Mouse (Mus musculus) heart, embryonic 12.5 days (tissue): Measurements from ENCODE around the gene Sh2d3c. TPM values are rescaled to one million over a fixed set of nuclear protein-coding genes. Genes with fewer than 3 reads are reported as not detected.

ENCODE experiments used
- ATAC-seq: fragments of 200-750 bp; cut with Nextera tagmentation; 2 replicates; pipeline ENCODE4 v1.8.0; 2017; ENCODE audit warnings: moderate TSS enrichment, moderate library complexity; ENCODE audit not compliant: insufficient number of reproducible peaks, low FRiP score
- H3K27ac ChIP-seq: fragments of 300-500 bp; sonication (generic); 2 replicates; pipeline ENCODE4 v1.5.1; 2016; ENCODE audit warnings: mild to moderate bottlenecking, moderate library complexity; ENCODE audit not compliant: poor library complexity, severe bottlenecking
- H3K27me3 ChIP-seq: fragments of 300-500 bp; sonication (generic); replicated peaks from 2 replicates; pipeline ENCODE4 v1.6.1; 2016; ENCODE audit warnings: mild to moderate bottlenecking, moderate library complexity
- H3K36me3 ChIP-seq: fragments of 300-500 bp; sonication (generic); 2 replicates; pipeline ENCODE4 v1.6.1; 2016; ENCODE audit warnings: mild to moderate bottlenecking, moderate library complexity
- H3K4me1 ChIP-seq: fragments of 300-500 bp; sonication (generic); replicated peaks from 2 replicates; pipeline ENCODE4 v1.6.1; 2016; ENCODE audit warnings: mild to moderate bottlenecking
- H3K4me2 ChIP-seq: fragments of 300-500 bp; sonication (generic); 2 replicates; pipeline ENCODE4 v1.6.1; 2016; ENCODE audit warnings: mild to moderate bottlenecking, moderate library complexity
- H3K4me3 ChIP-seq: fragments of 300-500 bp; sonication (generic); 2 replicates; pipeline ENCODE4 v1.5.1; 2016; ENCODE audit warnings: mild to moderate bottlenecking
- H3K9ac ChIP-seq: fragments of 300-500 bp; sonication (generic); 2 replicates; pipeline ENCODE4 v1.6.1; 2016; ENCODE audit warnings: mild to moderate bottlenecking, moderate library complexity
- H3K9me3 ChIP-seq: fragments of 300-500 bp; sonication (generic); replicated peaks from 2 replicates; pipeline ENCODE4 v1.6.1; 2016; ENCODE audit warnings: mild to moderate bottlenecking, moderate library complexity
- WGBS: fragments of 180-500 bp; shearing (Covaris S2); methylation state at CpG from one replicate; pipeline ENCODE4 v1.1.7; 2016; 5-methylcytosine and 5-hydroxymethylcytosine counted together
- polyA plus RNA-seq: library from polyadenylated mRNA; unstranded; fragments of >200 nt; fragmentation: Nextera tagmentation; extraction: Ambion mirVana; gene quantifications from 2 replicates; pipeline ENCODE4 v1.2.1, GENCODE M21; 2016

The Sh2d3c gene
- polyA plus RNA-seq, 1 experiment from 2014 or later = 36.0 TPM

GRCm38 (mm10) chr2:32772626-32773279 lies 51.9 kb downstream of the Sh2d3c start:
- Histone ChIP-seq H3K9me3 (no peaks in the 10 kb centered on the region), H3K4me3 (no peak overlapping the region), H3K9ac (no peak overlapping the region), H3K4me2 (no peak overlapping the region), H3K27me3 (peaks cover 6% of the 10 kb centered on the region; the same call in 1 of the 2 replicates), H3K27ac (no peak overlapping the region), H3K4me1 (peaks cover 20% of the 10 kb centered on the region), H3K36me3 (no peaks in the 10 kb centered on the region)
- 81% methylated on average over 8 of the region's 8 CpGs for WGBS
- no peak for ATAC-seq

GRCm38 (mm10) chr2:32775359-32776074 lies 54.7 kb downstream of the Sh2d3c start, which contains the start of the genes Ttc16 and Ptrh1:
Ttc16 (minus strand) TSS chr2:32775633.
Ptrh1 (plus strand) TSS chr2:32775786.
- peak within 1 kb of the TSS; percentile 58 for H3K9ac ChIP-seq
- WGBS = under 1% methylated on average over 46 of the region's 46 CpGs
- H3K27ac ChIP-seq = no peak within 1 kb of the TSS
- H3K36me3 ChIP-seq = no peaks in the 10 kb centered on the region
- H3K9me3 ChIP-seq = no peaks in the 10 kb centered on the region
- peaks cover 6% of the 10 kb centered on the region; the same call in 1 of the 2 replicates for H3K27me3 ChIP-seq
- peak within 1 kb of the TSS; percentile 63 for H3K4me3 ChIP-seq
- ATAC-seq = peak; percentile 95
- peaks cover 20% of the 10 kb centered on the region for H3K4me1 ChIP-seq
- peak within 1 kb of the TSS; percentile 85 for H3K4me2 ChIP-seq

GRCm38 (mm10) chr2:32776192-32776591 lies 55.3 kb downstream of the Sh2d3c start:
- Histone ChIP-seq H3K27ac (no peak overlapping the region), H3K27me3 (peaks cover 6% of the 10 kb centered on the region; the same call in 1 of the 2 replicates), H3K9me3 (no peaks in the 10 kb centered on the region), H3K4me1 (peaks cover 20% of the 10 kb centered on the region), H3K4me2 (peak overlapping the region; percentile 85), H3K4me3 (peak overlapping the region; percentile 63), H3K36me3 (no peaks in the 10 kb centered on the region), H3K9ac (peak overlapping the region; percentile 58)
- no peak for ATAC-seq
- WGBS = 28% methylated on average over 22 of the region's 22 CpGs

GRCm38 (mm10) chr2:32778081-32778480 lies 57.2 kb downstream of the Sh2d3c start:
- no peak overlapping the region for H3K4me2 ChIP-seq
- H3K9ac ChIP-seq = no peak overlapping the region
- no peaks in the 10 kb centered on the region for H3K36me3 ChIP-seq
- ATAC-seq = no peak
- peaks cover 12% of the 10 kb centered on the region for H3K4me1 ChIP-seq
- H3K27ac ChIP-seq = no peak overlapping the region
- H3K4me3 ChIP-seq = no peak overlapping the region
- H3K27me3 ChIP-seq = peaks cover 6% of the 10 kb centered on the region; the same call in 1 of the 2 replicates
- 90% methylated on average over 6 of the region's 6 CpGs for WGBS
- H3K9me3 ChIP-seq = no peaks in the 10 kb centered on the region

- Histone ChIP-seq H3K4me2 (no peak overlapping the region), H3K9ac (no peak overlapping the region), H3K4me1 (peaks cover 16% of the 10 kb centered on the region), H3K27ac (no peak overlapping the region), H3K9me3 (no peaks in the 10 kb centered on the region), H3K27me3 (peaks cover 6% of the 10 kb centered on the region; the same call in 1 of the 2 replicates), H3K36me3 (no peaks in the 10 kb centered on the region), H3K4me3 (no peak overlapping the region)
- 14% methylated on average over 8 of the region's 8 CpGs for WGBS
- no peak for ATAC-seq
Observed at GRCm38 (mm10) chr2:32779131-32779530, 58.3 kb downstream of the Sh2d3c start.

- WGBS = 81% methylated on average over 6 of the region's 6 CpGs
Observed at GRCm38 (mm10) chr2:32779714-32780113, 58.9 kb downstream of the Sh2d3c start.

GRCm38 (mm10) chr2:32781710-32782109 lies 60.9 kb downstream of the Sh2d3c start:
- Histone ChIP-seq H3K27me3 (peaks cover 4% of the 10 kb centered on the region; the same call in 1 of the 2 replicates), H3K27ac (no peak overlapping the region), H3K4me2 (no peak overlapping the region), H3K4me3 (no peak overlapping the region), H3K36me3 (no peaks in the 10 kb centered on the region), H3K9ac (no peak overlapping the region), H3K9me3 (no peaks in the 10 kb centered on the region), H3K4me1 (peaks cover 5% of the 10 kb centered on the region)
- no peak for ATAC-seq
- 73% methylated on average over 6 of the region's 6 CpGs for WGBS

More at GRCm38 (mm10) chr2:32779714-32780113, 58.9 kb downstream of the Sh2d3c start:
- Histone ChIP-seq H3K4me2 (no peak overlapping the region), H3K4me3 (no peak overlapping the region), H3K36me3 (no peaks in the 10 kb centered on the region), H3K9me3 (no peaks in the 10 kb centered on the region), H3K4me1 (peaks cover 18% of the 10 kb centered on the region), H3K27ac (no peak overlapping the region), H3K9ac (no peak overlapping the region), H3K27me3 (peaks cover 6% of the 10 kb centered on the region; the same call in 1 of the 2 replicates)
- no peak for ATAC-seq

- Histone ChIP-seq H3K9ac (no peak within 1 kb of the TSS), H3K4me2 (peak within 1 kb of the TSS; percentile 32; the same call in 1 of the 2 replicates), H3K9me3 (no peaks in the 10 kb centered on the region), H3K4me1 (peaks cover 5% of the 10 kb centered on the region), H3K36me3 (no peaks in the 10 kb centered on the region; the same call in 1 of the 2 replicates), H3K27ac (no peak within 1 kb of the TSS), H3K4me3 (no peak within 1 kb of the TSS), H3K27me3 (no peaks in the 10 kb centered on the region)
- ATAC-seq = no peak
- WGBS = 40% methylated on average over 4 of the region's 4 CpGs
Observed at GRCm38 (mm10) chr2:32784048-32784681, 63.3 kb downstream of the Sh2d3c start, which contains the start of gene Cfap157. Cfap157 (minus strand) TSS chr2:32784428.

GRCm38 (mm10) chr2:32787176-32787575 lies 66.3 kb downstream of the Sh2d3c start:
- no peak for ATAC-seq
- H3K36me3 ChIP-seq = no peaks in the 10 kb centered on the region; the same call in 1 of the 2 replicates
- no peak overlapping the region for H3K4me3 ChIP-seq
- H3K27me3 ChIP-seq = no peaks in the 10 kb centered on the region
- H3K4me1 ChIP-seq = peaks cover 8% of the 10 kb centered on the region
- H3K9ac ChIP-seq = no peak overlapping the region
- 57% methylated on average over 6 of the region's 6 CpGs for WGBS
- H3K27ac ChIP-seq = no peak overlapping the region
- H3K9me3 ChIP-seq = no peaks in the 10 kb centered on the region
- no peak overlapping the region for H3K4me2 ChIP-seq

GRCm38 (mm10) chr2:32788581-32788980 lies 67.7 kb downstream of the Sh2d3c start:
- Histone ChIP-seq H3K27me3 (no peaks in the 10 kb centered on the region), H3K4me2 (no peak overlapping the region), H3K4me3 (no peak overlapping the region), H3K9me3 (no peaks in the 10 kb centered on the region), H3K9ac (no peak overlapping the region), H3K4me1 (peaks cover 8% of the 10 kb centered on the region), H3K36me3 (peaks cover 5% of the 10 kb centered on the region), H3K27ac (no peak overlapping the region)
- no peak for ATAC-seq
- 61% methylated on average over 2 of the region's 2 CpGs for WGBS

- Histone ChIP-seq H3K4me2 (no peak overlapping the region), H3K9me3 (no peaks in the 10 kb centered on the region), H3K4me1 (peaks cover 3% of the 10 kb centered on the region), H3K27ac (no peak overlapping the region), H3K4me3 (no peak overlapping the region), H3K9ac (no peak overlapping the region), H3K36me3 (peaks cover 32% of the 10 kb centered on the region), H3K27me3 (no peaks in the 10 kb centered on the region)
- ATAC-seq = no peak
- 66% methylated on average over 6 of the region's 6 CpGs for WGBS
Observed at GRCm38 (mm10) chr2:32791297-32791696, 70.4 kb downstream of the Sh2d3c start.
